Mouse (Mus musculus): ENCODE results near the gene Vmn2r53. TPM values are rescaled to one million over a fixed set of nuclear protein-coding genes. Genes with fewer than 3 reads are reported as not detected.

The Vmn2r53 gene
- 0.05 TPM for polyA plus RNA-seq (2017; shearing (Covaris generic))

GRCm38 (mm10) chr7:12608688-12609087 lies at the start of gene Vmn2r53:
TSS of gene Vmn2r53 (minus strand) at chr7:12608788.

GRCm38 (mm10) chr7:12640219-12640618 lies 31.6 kb upstream of the Vmn2r53 start, which contains the start of gene Vmn2r54:
TSS of gene Vmn2r54 (minus strand) at chr7:12640319.

Other genes starting within 250 kb of the Vmn2r53 start
- gene Vmn1r84, start 239.5 kb downstream of the Vmn2r53 start, polyA plus RNA-seq (2017; shearing (Covaris generic)) = not detected
- 1.2 TPM for gene Zfp551, start 186.0 kb downstream of the Vmn2r53 start, polyA plus RNA-seq (2017; shearing (Covaris generic))
- 2.1 TPM for gene Zfp606, start 130.5 kb downstream of the Vmn2r53 start, polyA plus RNA-seq (2017; shearing (Covaris generic))
- not detected for gene 2900092C05Rik, start 96.3 kb downstream of the Vmn2r53 start, polyA plus RNA-seq (2017; shearing (Covaris generic))
- not detected for gene Vmn2r54, start 31.5 kb upstream of the Vmn2r53 start, polyA plus RNA-seq (2017; shearing (Covaris generic))
- not detected for gene Vmn2r55, start 76.2 kb upstream of the Vmn2r53 start, polyA plus RNA-seq (2017; shearing (Covaris generic))
- gene Vmn2r56, start 126.2 kb upstream of the Vmn2r53 start, polyA plus RNA-seq (2017; shearing (Covaris generic)) = not detected
- 12.5 TPM for gene Zscan18, start 194.8 kb upstream of the Vmn2r53 start, polyA plus RNA-seq (2017; shearing (Covaris generic))
- gene Zfp329, start 210.1 kb upstream of the Vmn2r53 start, polyA plus RNA-seq (2017; shearing (Covaris generic)) = 7.6 TPM
- gene Zfp110, start 226.0 kb upstream of the Vmn2r53 start, polyA plus RNA-seq (2017; shearing (Covaris generic)) = 91.6 TPM